Mouse (Mus musculus) bone marrow, adult 2 months (tissue): ENCODE results near the gene Rgcc. TPM values are rescaled to one million over a fixed set of nuclear protein-coding genes. Genes with fewer than 3 reads are reported as not detected.
A peak's percentile ranks its signal among the peaks of the same experiment; 100 is the strongest.

Source experiments
- H3K27ac ChIP-seq: fragments of 200-500 bp; 2 replicates; pipeline ENCODE4 v1.5.1; 2012; ENCODE audit warnings: low read depth, mild to moderate bottlenecking, control low read depth, inconsistent platforms, low read length; ENCODE audit not compliant: control insufficient read depth, poor library complexity, insufficient read depth
- H3K4me1 ChIP-seq: fragments of 200-500 bp; 2 replicates; pipeline ENCODE4 v1.6.1; 2011; ENCODE audit warnings: low read length; ENCODE audit not compliant: control insufficient read depth, insufficient read depth
- H3K4me3 ChIP-seq: fragments of 200-500 bp; replicated peaks from 2 replicates; pipeline ENCODE3; 2011; ENCODE audit warnings: mild to moderate bottlenecking, low read depth, low read length, control low read depth; ENCODE audit not compliant: control insufficient read depth
- CTCF ChIP-seq: fragments of 200-500 bp; IDR thresholded peaks from 2 replicates; pipeline ENCODE4 v1.5.1; 2011; ENCODE audit warnings: low read length, control low read depth; ENCODE audit not compliant: control insufficient read depth, insufficient read depth
- POLR2A ChIP-seq: fragments of 200-500 bp; IDR thresholded peaks from 2 replicates; pipeline ENCODE4 v1.6.1; 2011; ENCODE audit warnings: low read depth, mild to moderate bottlenecking, control low read depth, low read length, borderline replicate concordance; ENCODE audit not compliant: control insufficient read depth
- WGBS: fragments of 180-500 bp; shearing (Covaris S2); methylation state at CpG from one replicate; pipeline ENCODE4 v1.1.7; 2018; 5-methylcytosine and 5-hydroxymethylcytosine counted together
- polyA plus RNA-seq: library from polyadenylated mRNA; stranded (reverse); fragments of >200 nt; gene quantifications from 2 replicates; pipeline ENCODE4 v1.2.4, GENCODE M21; 2011; ENCODE audit warnings: low replicate concordance; ENCODE audit not compliant: missing spikeins, insufficient read depth, insufficient read length

The Rgcc gene
- polyA plus RNA-seq, 1 experiment: 53.6 TPM

DNA sequence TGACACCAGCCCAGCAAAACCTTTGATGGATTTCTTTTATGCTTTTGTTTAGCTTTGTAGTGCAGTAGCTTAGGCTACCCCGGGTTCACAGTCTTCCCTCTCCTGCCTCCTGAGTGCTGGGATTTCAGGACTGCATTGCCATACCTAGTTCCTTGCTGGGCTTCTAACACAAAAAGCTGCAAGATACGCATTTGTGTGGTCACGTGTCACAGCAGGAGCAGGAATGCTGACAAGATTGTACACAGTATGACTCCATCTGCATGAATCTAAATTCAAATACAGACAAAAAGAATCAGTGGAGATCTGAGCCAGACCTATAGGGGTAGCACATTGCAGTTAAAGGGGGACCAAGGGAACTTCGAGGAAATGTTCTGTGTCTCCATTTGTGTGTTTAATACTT is 6.9 kb upstream of the Rgcc start:
- TF ChIP-seq CTCF (no peak), POLR2A (no peak)
- Histone ChIP-seq H3K4me1 (peaks cover 3% of the 10 kb centered on the region; the same call in 1 of the 2 replicates), H3K27ac (no peak overlapping the region), H3K4me3 (no peak overlapping the region)
- WGBS: 87% methylated on average over 4 of the region's 4 CpGs

GRCm38 (mm10) chr14:79307908-79308307 is 6.5 kb upstream of the Rgcc start:
- no peak overlapping the region for H3K4me3 ChIP-seq
- no peak for TF ChIP-seq POLR2A
- TF ChIP-seq CTCF: no peak
- H3K4me1 ChIP-seq: peaks cover 3% of the 10 kb centered on the region; the same call in 1 of the 2 replicates
- no peak overlapping the region for H3K27ac ChIP-seq
- WGBS: 70% methylated on average over 5 of the region's 5 CpGs

DNA sequence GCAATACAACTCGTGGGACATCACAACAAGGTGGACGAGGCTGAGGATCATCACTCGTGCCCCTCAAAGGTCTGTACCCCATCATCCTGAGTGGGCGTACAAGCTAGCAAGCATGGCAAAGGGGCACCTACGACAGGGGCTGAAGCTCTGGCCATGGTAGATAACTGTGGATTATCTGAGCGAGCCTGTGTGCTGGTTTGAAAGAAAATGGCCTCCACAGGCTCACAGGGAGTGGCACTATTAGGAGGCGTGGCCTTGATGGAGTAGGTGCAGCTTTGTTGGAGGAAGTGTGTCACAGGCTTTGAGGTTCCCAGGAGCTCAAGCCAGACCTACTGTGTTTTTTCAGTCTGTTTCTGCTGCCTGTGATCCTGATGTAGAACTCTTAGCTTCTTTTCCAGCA is 5.7 kb upstream of the Rgcc start:
- TF ChIP-seq POLR2A: no peak
- TF ChIP-seq CTCF: no peak
- 74% methylated on average over 7 of the region's 7 CpGs for WGBS
- H3K27ac ChIP-seq: no peak overlapping the region
- no peak overlapping the region for H3K4me3 ChIP-seq
- peaks cover 4% of the 10 kb centered on the region; the same call in 1 of the 2 replicates for H3K4me1 ChIP-seq

DNA sequence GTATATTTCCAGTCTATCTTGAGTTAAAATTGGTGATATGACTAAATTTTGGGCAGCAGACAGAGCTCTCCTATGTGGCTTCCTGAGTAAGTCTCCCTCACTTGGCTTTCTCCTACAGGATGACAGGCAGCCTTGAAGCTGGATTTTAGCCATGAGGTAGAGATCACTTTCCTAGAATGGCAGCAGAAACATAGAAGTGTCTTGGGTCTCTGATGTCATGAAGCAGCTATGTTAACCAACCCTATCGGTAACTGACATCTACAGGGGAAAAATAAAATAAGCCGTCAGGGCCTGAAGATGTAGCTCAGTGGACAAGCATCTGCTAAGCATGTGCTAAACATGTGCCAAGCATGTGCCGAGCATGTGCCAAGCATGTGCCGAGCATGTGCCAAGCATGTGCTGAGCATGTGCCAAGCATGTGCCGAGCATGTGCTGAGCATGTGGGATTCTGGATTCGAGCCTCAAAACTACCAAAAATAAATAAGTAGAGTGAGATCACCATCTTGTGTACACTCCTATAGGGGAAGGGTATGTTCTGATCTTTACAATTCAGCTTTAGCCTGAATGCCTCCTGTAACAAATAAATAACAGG is 3.5 kb upstream of the Rgcc start:
- WGBS: 88% methylated on average over 6 of the region's 6 CpGs
- no peak overlapping the region for H3K4me3 ChIP-seq
- H3K27ac ChIP-seq: no peak overlapping the region
- peaks cover 6% of the 10 kb centered on the region; the same call in 1 of the 2 replicates for H3K4me1 ChIP-seq
- TF ChIP-seq POLR2A: no peak

GRCm38 (mm10) chr14:79303150-79303549 is 1.7 kb upstream of the Rgcc start:
- WGBS: 60% methylated on average over 2 of the region's 2 CpGs
- H3K4me1 ChIP-seq: peaks cover 6% of the 10 kb centered on the region; the same call in 1 of the 2 replicates
- no peak overlapping the region for H3K27ac ChIP-seq
- H3K4me3 ChIP-seq: no peak overlapping the region
- TF ChIP-seq CTCF (no peak), POLR2A (no peak)

GRCm38 (mm10) chr14:79300641-79301350 is 649 bp downstream of the Rgcc start:
- Histone ChIP-seq H3K27ac (peak overlapping the region; percentile 84), H3K4me1 (peaks cover 4% of the 10 kb centered on the region; the same call in 1 of the 2 replicates), H3K4me3 (peak overlapping the region; percentile 94)
- WGBS: under 1% methylated on average over 52 of the region's 52 CpGs
- TF ChIP-seq POLR2A: peak; percentile 61; the same call in 1 of the 2 replicates
- TF ChIP-seq CTCF: peak; percentile 8; the same call in 1 of the 2 replicates

DNA sequence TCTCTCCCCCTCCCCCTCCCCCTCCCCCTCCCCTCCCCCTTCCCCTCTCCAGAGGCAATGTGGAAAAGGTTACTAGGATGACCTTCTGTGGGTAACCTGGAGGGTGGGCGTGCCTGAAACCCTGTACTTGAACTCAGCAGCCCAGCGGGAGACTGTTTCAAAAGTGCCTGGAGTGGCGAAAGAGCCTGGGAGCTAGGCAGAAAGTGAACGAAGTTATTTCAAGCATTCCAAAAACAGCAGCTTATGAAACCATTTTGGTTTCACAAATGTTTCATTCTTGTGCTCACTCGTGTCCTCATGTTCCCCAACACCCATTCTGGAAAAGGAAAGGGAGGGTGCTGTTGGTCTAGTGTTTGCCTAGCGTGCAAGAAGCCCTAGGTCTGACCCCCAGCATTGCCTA is 1.6 kb downstream of the Rgcc start:
- H3K4me1 ChIP-seq: peaks cover 7% of the 10 kb centered on the region
- no peak for TF ChIP-seq POLR2A
- TF ChIP-seq CTCF: no peak
- no peak overlapping the region for H3K27ac ChIP-seq
- peak overlapping the region; percentile 94 for H3K4me3 ChIP-seq
- 36% methylated on average over 6 of the region's 6 CpGs for WGBS

- Histone ChIP-seq H3K4me3 (peak overlapping the region; percentile 42), H3K27ac (no peak overlapping the region), H3K4me1 (peaks cover 7% of the 10 kb centered on the region)
- no peak for TF ChIP-seq POLR2A
- TF ChIP-seq CTCF: no peak
- WGBS: 57% methylated on average over 4 of the region's 4 CpGs
These were observed 2.2 kb downstream of the Rgcc start for GRCm38 (mm10) chr14:79299230-79299629.

- Histone ChIP-seq H3K27ac (no peak overlapping the region), H3K4me3 (peak overlapping the region; percentile 9), H3K4me1 (peaks cover 9% of the 10 kb centered on the region)
- 51% methylated on average over 7 of the region's 7 CpGs for WGBS
- no peak for TF ChIP-seq CTCF
- no peak for TF ChIP-seq POLR2A
These were observed 3.0 kb downstream of the Rgcc start for GRCm38 (mm10) chr14:79298314-79298992.
